Mouse (Mus musculus) inflammation-experienced regulatory T-cells, adult 6 months (primary cell): Measurements from ENCODE around the gene Anapc11. TPM values are rescaled to one million over a fixed set of nuclear protein-coding genes. Genes with fewer than 3 reads are reported as not detected.
A peak's percentile ranks its signal among the peaks of the same experiment; 100 is the strongest.

Experiments used
- ATAC-seq: one replicate; pipeline ENCODE4 v1.8.0; 2017
- polyA plus RNA-seq, 3 experiments: library from polyadenylated mRNA; unstranded; fragments of 100-300 nt; shearing (Covaris generic); gene quantifications; one replicate each; pipeline ENCODE4 v1.2.1; 2017

Gene Anapc11
- polyA plus RNA-seq, 3 experiments from 2014 or later = 110 to 147 (median 129) TPM

GRCm38 (mm10) chr11:120628601-120629340 lies 30.6 kb downstream of the Anapc11 start:
- no peak for ATAC-seq

- ATAC-seq = peak; percentile 18
Measured at GRCm38 (mm10) chr11:120629341-120629730, 31.1 kb downstream of the Anapc11 start.

GRCm38 (mm10) chr11:120629911-120630310 lies 31.7 kb downstream of the Anapc11 start:
- no peak for ATAC-seq

GRCm38 (mm10) chr11:120630401-120630871 lies 32.2 kb downstream of the Anapc11 start:
- no peak for ATAC-seq

- peak; percentile 52 for ATAC-seq
Measured at GRCm38 (mm10) chr11:120630881-120631725, 32.9 kb downstream of the Anapc11 start.

- ATAC-seq = no peak
Measured at GRCm38 (mm10) chr11:120631726-120632448, 33.7 kb downstream of the Anapc11 start.

GRCm38 (mm10) chr11:120632559-120633519 lies 34.6 kb downstream of the Anapc11 start:
- ATAC-seq = no peak

GRCm38 (mm10) chr11:120633520-120634343 lies 35.5 kb downstream of the Anapc11 start, which contains the start of gene Mafg:
Gene Mafg (minus strand): TSS chr11:120633600.
- ATAC-seq = peak; percentile 57

- ATAC-seq = no peak
Measured at GRCm38 (mm10) chr11:120634810-120635209, 36.6 kb downstream of the Anapc11 start.

- ATAC-seq = no peak
Measured at GRCm38 (mm10) chr11:120641255-120641654, 43.0 kb downstream of the Anapc11 start.

GRCm38 (mm10) chr11:120641869-120642268 lies 43.6 kb downstream of the Anapc11 start:
- ATAC-seq = no peak

GRCm38 (mm10) chr11:120642939-120643600 lies 44.8 kb downstream of the Anapc11 start:
- peak; percentile 39 for ATAC-seq

GRCm38 (mm10) chr11:120643601-120643987 lies 45.4 kb downstream of the Anapc11 start, which contains the start of gene Pycr1:
Gene Pycr1 (minus strand): TSS chr11:120643769.
- ATAC-seq = peak; percentile 100

GRCm38 (mm10) chr11:120647047-120647830 lies 49.0 kb downstream of the Anapc11 start:
- no peak for ATAC-seq

GRCm38 (mm10) chr11:120648001-120648476 lies 49.8 kb downstream of the Anapc11 start, which contains the start of gene Myadml2:
Gene Myadml2 (minus strand): TSS chr11:120648158.
- ATAC-seq = no peak

- ATAC-seq = no peak
Measured at GRCm38 (mm10) chr11:120651872-120652271, 53.7 kb downstream of the Anapc11 start.

- no peak for ATAC-seq
Measured at GRCm38 (mm10) chr11:120654741-120655140, 56.5 kb downstream of the Anapc11 start.

GRCm38 (mm10) chr11:120657301-120657700 lies 59.1 kb downstream of the Anapc11 start:
- ATAC-seq = no peak
